Mouse (Mus musculus) lung, adult 2 months (tissue): Measurements from ENCODE around the gene Gpat3.

Experiments used
- CTCF ChIP-seq: fragments of 200-500 bp; IDR thresholded peaks from 2 replicates; pipeline ENCODE4 v1.5.1; 2011; ENCODE audit warnings: mild to moderate bottlenecking, low read length, control low read depth; ENCODE audit not compliant: insufficient read depth
- POLR2A ChIP-seq: fragments of 200-500 bp; IDR thresholded peaks from 2 replicates; pipeline ENCODE4 v1.6.1; 2011; ENCODE audit warnings: low read depth, mild to moderate bottlenecking, control low read depth, low read length, borderline replicate concordance; ENCODE audit errors: extremely low read depth

DNA sequence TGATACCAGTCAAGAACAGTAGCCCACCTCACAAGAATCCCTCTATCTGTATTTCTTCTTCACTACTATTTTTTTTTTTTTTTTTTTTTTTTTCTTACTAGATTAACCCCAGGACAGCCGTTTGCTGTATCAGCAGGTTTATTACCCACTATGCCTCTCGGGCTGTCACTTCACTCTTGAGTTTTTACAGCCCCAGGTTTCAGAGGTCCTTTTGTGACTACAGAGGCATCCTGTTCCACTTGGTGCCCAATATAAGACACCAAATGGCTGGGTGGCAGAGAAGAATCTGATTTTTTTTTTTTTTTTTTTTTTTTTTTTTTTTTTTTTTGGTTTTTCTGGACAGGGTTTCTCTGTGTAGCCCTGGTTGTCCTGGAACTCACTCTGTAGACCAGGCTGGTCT lies 1.6 kb downstream of the Gpat3 start:
- TF ChIP-seq CTCF (no peak), POLR2A (no peak)
